Mouse (Mus musculus): Measurements from ENCODE around the gene Gm28539. TPM values are rescaled to one million over a fixed set of nuclear protein-coding genes. Genes with fewer than 3 reads are reported as not detected.
"Not testable (repeated sequence)": the region's sequence is repeated elsewhere in the genome, so short reads cannot be mapped to it uniquely, and the experiment has no call there.

Gm28539 gene
- total RNA-seq, 2 experiments from 2014 or later: 1.7 TPM; not detected in 1

- no peak for DNase-seq
- intact Hi-C loops (cut with DNase I): no loop called here
Observed at GRCm38 (mm10) chr16:18948941-18949340, 112.6 kb downstream of the Gm28539 start.

- intact Hi-C loops (cut with DNase I): no loop called here
- no peak for DNase-seq
Observed at GRCm38 (mm10) chr16:18950351-18950750, 114.0 kb downstream of the Gm28539 start.

GRCm38 (mm10) chr16:18952813-18953212 lies 116.4 kb downstream of the Gm28539 start:
- intact Hi-C loops (cut with DNase I): no loop called here

GRCm38 (mm10) chr16:18955070-18955469 lies 118.7 kb downstream of the Gm28539 start:
- intact Hi-C loops (cut with DNase I): no loop called here

More at GRCm38 (mm10) chr16:18952813-18953212, 116.4 kb downstream of the Gm28539 start:
- no peak for DNase-seq

GRCm38 (mm10) chr16:18963486-18963885 lies 127.1 kb downstream of the Gm28539 start:
- intact Hi-C loops (cut with DNase I): no loop called here
- DNase-seq: no peak

More at GRCm38 (mm10) chr16:18955070-18955469, 118.7 kb downstream of the Gm28539 start:
- no peak for DNase-seq

GRCm38 (mm10) chr16:18969420-18970128 lies 133.2 kb downstream of the Gm28539 start:
- DNase-seq: no peak
- intact Hi-C loops (cut with DNase I): no loop called here

- intact Hi-C loops (cut with DNase I): no loop called here
- DNase-seq: no peak
Observed at GRCm38 (mm10) chr16:18970837-18971236, 134.5 kb downstream of the Gm28539 start.

GRCm38 (mm10) chr16:18975665-18976064 lies 139.3 kb downstream of the Gm28539 start:
- intact Hi-C loops (cut with DNase I); DNase-seq: not testable (repeated sequence)

- intact Hi-C loops (cut with DNase I): no loop called here
- no peak for DNase-seq
Observed at GRCm38 (mm10) chr16:18976315-18976714, 139.9 kb downstream of the Gm28539 start.

- DNase-seq: no peak
- intact Hi-C loops (cut with DNase I): no loop called here
Observed at GRCm38 (mm10) chr16:18986381-18986780, 150.0 kb downstream of the Gm28539 start.

- intact Hi-C loops (cut with DNase I): no loop called here
- DNase-seq: no peak
Observed at GRCm38 (mm10) chr16:18986860-18987259, 150.5 kb downstream of the Gm28539 start.

- DNase-seq; intact Hi-C loops (cut with DNase I): not testable (repeated sequence)
Observed at GRCm38 (mm10) chr16:19002610-19003389, 166.4 kb downstream of the Gm28539 start.

GRCm38 (mm10) chr16:19003757-19004156 lies 167.4 kb downstream of the Gm28539 start:
- no peak for DNase-seq
- intact Hi-C loops (cut with DNase I): no loop called here

GRCm38 (mm10) chr16:19005298-19005697 lies 168.9 kb downstream of the Gm28539 start:
- intact Hi-C loops (cut with DNase I): no loop called here

More at GRCm38 (mm10) chr16:19005298-19005697, 168.9 kb downstream of the Gm28539 start:
- DNase-seq: no peak

Other genes starting within 250 kb of the Gm28539 start
- 10 to 100 TPM in 1 of 2 experiments, 1 to 10 TPM in 1; 8.7 to 11.1 TPM for gene Tbx1, start 245.9 kb upstream of the Gm28539 start, total RNA-seq (2021)
- not detected for gene Gp1bb, start 214.2 kb upstream of the Gm28539 start, total RNA-seq (2021)
- gene Gm49601, start 210.2 kb upstream of the Gm28539 start, total RNA-seq (2021): 1 to 10 TPM in 1 of 2 experiments, under 1 TPM in 1; 0.94 to 1.5 TPM
- 1 to 10 TPM; 2.7 TPM for gene Sept5, start 206.6 kb upstream of the Gm28539 start, total RNA-seq (2021)
- 10 to 100 TPM in 1 of 2 experiments, 1 to 10 TPM in 1; 9.5 to 13.5 TPM for gene Cldn5, start 59.7 kb upstream of the Gm28539 start, total RNA-seq (2021)
- gene Ufd1, start 24.8 kb upstream of the Gm28539 start, total RNA-seq (2021): 10 to 100 TPM; 40.3 to 46.4 TPM
- 1 to 10 TPM; 1.6 to 2.1 TPM for gene Cdc45, start 24.6 kb upstream of the Gm28539 start, total RNA-seq (2021)
- gene 2510002D24Rik, start within 50 bp of the Gm28539 start, total RNA-seq (2021): 10 to 100 TPM; 14.4 to 17.6 TPM
- gene Mrpl40, start 40.3 kb downstream of the Gm28539 start, total RNA-seq (2021): 10 to 100 TPM; 42.7 to 43.1 TPM
- 10 to 100 TPM; 21.4 to 23.0 TPM for gene Hira, start 40.5 kb downstream of the Gm28539 start, total RNA-seq (2021)

Measured in gastrocnemius, postnatal 36 days (tissue).